Mouse (Mus musculus) adrenal gland (tissue): ENCODE data around the gene Hoxb13.

Source experiments
- intact Hi-C: fragments of 180-260 bp; cut with DNase I; formaldehyde crosslinking; loops from one replicate; pipeline ENCODE4 v1.15.1; 2025
- long read RNA-seq, 2 experiments: library from polyadenylated mRNA; unstranded; transcript quantifications; one replicate each; pipeline ENCODE4 v2.0.0; 2020; ENCODE audit warnings: borderline replicate concordance in 1 of 2; ENCODE audit not compliant: insufficient replicate concordance in 1 of 2

The Hoxb13 gene
- long read RNA-seq, experiment 1: 0 reads
- long read RNA-seq, experiment 2: 0 reads

GRCm38 (mm10) chr11:96193521-96194400 is at the start of gene Hoxb13:
Gene Hoxb13 (plus strand): TSS chr11:96194316.
- intact Hi-C loops: loop anchor here (10.0 kb wide), 1 partner anchor 189 kb away; the partner anchor contains the start of gene Igf2bp1

GRCm38 (mm10) chr11:96145622-96146270 is 48.4 kb upstream of the Hoxb13 start:
- intact Hi-C loops: loop anchor here (1.0 to 5.0 kb wide), 2 partner anchors 52 to 90 kb away; no protein-coding TSS in a partner anchor

GRCm38 (mm10) chr11:96147471-96147870 is 46.6 kb upstream of the Hoxb13 start:
- intact Hi-C loops: loop anchor here (5.0 kb wide), 1 partner anchor 50 kb away; no protein-coding TSS in a partner anchor

GRCm38 (mm10) chr11:96164769-96165168 is 29.3 kb upstream of the Hoxb13 start:
- intact Hi-C loops: no loop called here

GRCm38 (mm10) chr11:96168125-96168524 is 26.0 kb upstream of the Hoxb13 start:
- intact Hi-C loops: no loop called here

GRCm38 (mm10) chr11:96169016-96169415 is 25.1 kb upstream of the Hoxb13 start:
- intact Hi-C loops: no loop called here

GRCm38 (mm10) chr11:96170711-96171379 is 23.3 kb upstream of the Hoxb13 start:
- intact Hi-C loops: no loop called here

- intact Hi-C loops: no loop called here
Observed at GRCm38 (mm10) chr11:96171601-96172000, 22.5 kb upstream of the Hoxb13 start.

GRCm38 (mm10) chr11:96172511-96173287 is 21.4 kb upstream of the Hoxb13 start:
- intact Hi-C loops: no loop called here

- intact Hi-C loops: no loop called here
Observed at GRCm38 (mm10) chr11:96173288-96173840, 20.8 kb upstream of the Hoxb13 start.

GRCm38 (mm10) chr11:96174881-96175280 is 19.2 kb upstream of the Hoxb13 start:
- intact Hi-C loops: no loop called here

GRCm38 (mm10) chr11:96175511-96175910 is 18.6 kb upstream of the Hoxb13 start:
- intact Hi-C loops: no loop called here

GRCm38 (mm10) chr11:96175951-96176530 is 18.1 kb upstream of the Hoxb13 start:
- intact Hi-C loops: no loop called here

- intact Hi-C loops: no loop called here
Observed at GRCm38 (mm10) chr11:96176841-96177240, 17.3 kb upstream of the Hoxb13 start.

GRCm38 (mm10) chr11:96177546-96178174 is 16.5 kb upstream of the Hoxb13 start:
- intact Hi-C loops: no loop called here

GRCm38 (mm10) chr11:96178356-96178755 is 15.8 kb upstream of the Hoxb13 start:
- intact Hi-C loops: no loop called here

- intact Hi-C loops: no loop called here
Observed at GRCm38 (mm10) chr11:96178911-96179503, 15.1 kb upstream of the Hoxb13 start.

GRCm38 (mm10) chr11:96181061-96181460 is 13.1 kb upstream of the Hoxb13 start:
- intact Hi-C loops: no loop called here

GRCm38 (mm10) chr11:96184233-96184632 is 9.9 kb upstream of the Hoxb13 start:
- intact Hi-C loops: no loop called here
